Mouse (Mus musculus): ENCODE data around the gene Hspa1l. TPM values are rescaled to one million over a fixed set of nuclear protein-coding genes. Genes with fewer than 3 reads are reported as not detected.

The Hspa1l gene
- polyA plus RNA-seq, 1 experiment from 2014 or later, result 1.3 TPM

DNA sequence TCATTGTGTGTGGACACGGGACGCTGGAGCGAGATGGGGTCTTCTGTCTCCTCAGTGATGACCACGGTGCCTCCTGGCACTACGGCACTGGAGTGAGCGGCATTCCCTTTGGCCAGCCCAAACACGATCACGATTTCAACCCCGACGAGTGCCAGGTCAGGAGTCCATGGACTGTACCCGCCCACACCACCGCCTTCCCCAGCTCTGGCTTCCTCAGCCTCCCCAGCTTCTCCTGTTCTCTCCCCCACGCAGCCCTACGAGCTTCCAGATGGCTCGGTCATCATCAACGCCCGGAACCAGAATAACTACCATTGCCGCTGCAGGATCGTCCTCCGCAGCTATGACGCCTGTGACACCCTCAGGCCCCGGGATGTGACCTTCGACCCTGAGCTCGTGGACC is 38.5 kb upstream of the Hspa1l start:
- H3K9me3 ChIP-seq (ENCODE audit: control insufficient read depth, low read length), result no peaks in the 10 kb centered on the region
- no peak overlapping the region for H3K4me3 ChIP-seq (ENCODE audit: low read length)
- peaks cover 9% of the 10 kb centered on the region; the same call in 1 of the 2 replicates for H3K4me1 ChIP-seq (ENCODE audit: control insufficient read depth, insufficient read depth, low read length)
- ATAC-seq (ENCODE audit: low FRiP score, low TSS enrichment), result no peak
- H3K4me2 ChIP-seq (replicated peaks; ENCODE audit: low read depth, low read length), result no peak overlapping the region
- H3K36me3 ChIP-seq (ENCODE audit: control insufficient read depth, insufficient read depth, low read length), result peaks cover 9% of the 10 kb centered on the region; the same call in 1 of the 2 replicates
- H3K27me3 ChIP-seq (ENCODE audit: control insufficient read depth, insufficient read depth, low read length), result no peaks in the 10 kb centered on the region
- WGBS, result 66% methylated on average over 22 of the region's 24 CpGs
- no peak overlapping the region for H3K27ac ChIP-seq (ENCODE audit: low read depth, low read length)
- H3K9ac ChIP-seq (ENCODE audit: low read depth, low read length), result no peak overlapping the region

DNA sequence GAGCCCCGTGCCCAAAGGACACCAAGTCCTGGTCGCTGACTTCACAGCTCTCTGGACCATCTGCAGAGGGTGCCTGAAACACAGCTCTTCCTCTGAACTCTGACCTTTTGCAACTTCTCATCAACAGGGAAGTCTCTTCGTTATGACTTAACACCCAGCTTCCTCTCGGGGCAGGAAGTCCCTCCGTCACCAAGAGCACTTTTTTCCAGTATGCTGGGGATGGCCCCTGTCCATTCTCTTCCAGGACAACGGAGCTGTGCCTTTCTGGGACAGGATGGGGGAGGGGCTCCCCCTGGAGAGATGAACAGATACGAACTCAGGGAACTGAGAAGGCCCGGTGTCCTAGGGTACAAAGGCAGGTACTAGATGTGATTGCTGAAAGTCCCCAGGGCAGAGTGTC is 37.7 kb upstream of the Hspa1l start:
- peaks cover 9% of the 10 kb centered on the region; the same call in 1 of the 2 replicates for H3K4me1 ChIP-seq (ENCODE audit: control insufficient read depth, insufficient read depth, low read length)
- H3K27me3 ChIP-seq (ENCODE audit: control insufficient read depth, insufficient read depth, low read length), result no peaks in the 10 kb centered on the region
- no peaks in the 10 kb centered on the region for H3K9me3 ChIP-seq (ENCODE audit: control insufficient read depth, low read length)
- H3K9ac ChIP-seq (ENCODE audit: low read depth, low read length), result no peak overlapping the region
- no peak overlapping the region for H3K4me3 ChIP-seq (ENCODE audit: low read length)
- ATAC-seq (ENCODE audit: low FRiP score, low TSS enrichment), result no peak
- H3K27ac ChIP-seq (ENCODE audit: low read depth, low read length), result no peak overlapping the region
- H3K4me2 ChIP-seq (replicated peaks; ENCODE audit: low read depth, low read length), result no peak overlapping the region
- 49% methylated on average over 8 of the region's 8 CpGs for WGBS
- peaks cover 9% of the 10 kb centered on the region; the same call in 1 of the 2 replicates for H3K36me3 ChIP-seq (ENCODE audit: control insufficient read depth, insufficient read depth, low read length)

DNA sequence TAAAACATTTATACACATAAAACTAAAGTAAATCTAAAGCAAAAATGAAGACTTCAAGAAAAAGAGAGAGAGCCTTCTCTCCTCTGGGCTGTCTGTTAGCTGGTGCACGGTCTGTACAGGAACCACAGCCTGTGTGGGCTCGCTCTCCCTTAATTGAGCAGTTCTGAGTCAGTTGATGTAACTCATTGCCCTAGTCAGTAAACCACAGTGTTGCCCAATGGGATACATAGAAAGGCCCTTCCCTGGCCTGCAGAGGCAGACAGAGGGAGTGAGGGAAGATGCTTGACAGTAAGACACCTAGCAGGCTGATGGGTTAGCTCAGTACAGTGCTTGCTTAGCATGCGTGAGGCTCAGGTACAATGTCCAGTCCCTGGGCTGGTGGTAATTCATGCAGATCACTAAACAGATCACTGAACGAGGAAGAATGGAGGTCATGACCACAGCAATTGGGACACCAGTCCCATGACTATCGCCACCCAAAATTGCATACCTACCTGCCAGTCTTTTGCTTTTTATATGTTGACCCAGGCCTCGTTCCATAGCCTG is 34.5 kb upstream of the Hspa1l start:
- H3K9me3 ChIP-seq (ENCODE audit: control insufficient read depth, low read length), result no peaks in the 10 kb centered on the region
- no peak for ATAC-seq (ENCODE audit: low FRiP score, low TSS enrichment)
- H3K27ac ChIP-seq (ENCODE audit: low read depth, low read length), result no peak overlapping the region
- no peak overlapping the region for H3K4me2 ChIP-seq (replicated peaks; ENCODE audit: low read depth, low read length)
- H3K9ac ChIP-seq (ENCODE audit: low read depth, low read length), result no peak overlapping the region
- H3K4me3 ChIP-seq (ENCODE audit: low read length), result no peak overlapping the region
- peaks cover 9% of the 10 kb centered on the region; the same call in 1 of the 2 replicates for H3K36me3 ChIP-seq (ENCODE audit: control insufficient read depth, insufficient read depth, low read length)
- H3K4me1 ChIP-seq (ENCODE audit: control insufficient read depth, insufficient read depth, low read length), result 0 out of 2 replicates have a peak, but pooled peaks cover 5% of the 10 kb centered on the region
- WGBS, result 87% methylated on average over 6 of the region's 6 CpGs
- H3K27me3 ChIP-seq (ENCODE audit: control insufficient read depth, insufficient read depth, low read length), result no peaks in the 10 kb centered on the region

DNA sequence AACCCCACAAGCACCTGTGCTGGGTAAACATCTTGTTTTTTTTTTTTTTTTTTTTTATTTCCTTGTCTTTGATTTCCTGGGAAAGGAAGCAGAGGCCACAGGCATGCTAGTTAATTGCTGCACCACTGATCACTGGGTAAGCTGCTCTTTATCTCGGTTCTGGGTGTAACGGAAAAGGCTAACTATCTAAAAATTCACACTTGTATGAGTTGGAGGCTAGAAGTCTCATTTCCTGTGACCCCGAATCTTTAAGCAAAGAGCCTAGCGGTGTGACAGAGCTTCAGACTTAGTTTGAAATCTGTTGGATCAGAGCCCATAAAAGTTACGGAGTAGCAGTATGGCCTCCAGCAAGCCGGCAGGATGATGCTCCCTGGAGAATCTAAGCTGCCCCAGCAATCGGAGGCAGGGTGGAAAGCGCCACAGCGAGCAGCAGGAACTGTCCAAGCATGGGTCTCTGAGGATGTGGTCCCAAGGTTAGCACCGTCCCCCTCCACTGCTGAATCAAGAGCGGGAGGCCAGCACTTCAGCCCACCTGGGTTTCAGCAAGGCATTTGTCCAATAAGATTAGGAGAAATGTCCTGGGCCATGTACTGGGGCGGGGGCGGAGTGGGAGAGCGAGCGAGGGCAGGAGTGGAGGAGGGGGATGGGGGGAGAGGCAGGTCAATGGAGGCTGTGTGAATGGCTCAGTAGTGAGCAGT is 31.0 kb upstream of the Hspa1l start:
- Histone ChIP-seq H3K36me3 (ENCODE audit: control insufficient read depth, insufficient read depth, low read length) (no peaks in the 10 kb centered on the region), H3K27ac (ENCODE audit: low read depth, low read length) (peak overlapping the region; percentile 53; the same call in 1 of the 2 replicates), H3K4me2 (replicated peaks; ENCODE audit: low read depth, low read length) (peak overlapping the region; percentile 47), H3K4me1 (ENCODE audit: control insufficient read depth, insufficient read depth, low read length) (0 out of 2 replicates have a peak, but pooled peaks cover 5% of the 10 kb centered on the region), H3K9ac (ENCODE audit: low read depth, low read length) (peak overlapping the region; percentile 47; the same call in 1 of the 2 replicates), H3K27me3 (ENCODE audit: control insufficient read depth, insufficient read depth, low read length) (no peaks in the 10 kb centered on the region), H3K4me3 (ENCODE audit: low read length) (peak overlapping the region; percentile 22), H3K9me3 (ENCODE audit: control insufficient read depth, low read length) (no peaks in the 10 kb centered on the region)
- peak; percentile 75 for ATAC-seq (ENCODE audit: low FRiP score, low TSS enrichment)
- 5% methylated on average over 15 of the region's 15 CpGs for WGBS

DNA sequence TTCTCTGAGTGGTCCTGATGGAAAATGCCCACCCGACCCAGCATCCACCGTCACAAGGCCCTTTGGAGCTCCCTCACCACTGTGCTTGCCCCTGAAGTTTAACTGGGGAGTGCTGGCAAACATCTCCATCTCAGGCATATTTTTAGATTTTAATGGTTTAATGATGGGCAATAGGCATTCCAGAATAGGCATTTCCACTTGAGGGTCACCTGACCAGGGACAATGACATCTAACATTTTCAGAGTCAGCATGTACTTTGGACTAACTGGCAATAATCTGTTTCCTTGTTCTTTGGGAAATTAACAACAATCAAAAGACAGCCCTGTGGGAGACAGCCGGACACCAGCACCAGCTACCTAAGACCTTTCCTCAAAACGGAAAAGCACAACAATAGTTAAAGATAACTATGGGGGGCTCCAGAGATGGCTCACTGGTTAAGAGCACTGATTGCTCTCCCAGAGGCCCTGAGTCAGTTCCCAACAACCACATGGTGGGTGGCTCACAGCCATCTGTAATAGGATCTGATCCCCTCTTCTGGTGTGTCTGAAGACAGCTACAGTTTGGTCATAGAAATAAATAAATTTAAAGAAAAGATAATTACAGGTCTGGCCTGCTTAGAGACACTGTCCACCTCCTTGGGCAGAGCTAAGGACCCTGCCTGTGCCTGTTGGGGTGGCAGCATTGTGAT is 29.2 kb upstream of the Hspa1l start:
- ATAC-seq (ENCODE audit: low FRiP score, low TSS enrichment), result no peak
- H3K36me3 ChIP-seq (ENCODE audit: control insufficient read depth, insufficient read depth, low read length), result no peaks in the 10 kb centered on the region
- 78% methylated on average over 4 of the region's 4 CpGs for WGBS
- no peak overlapping the region for H3K27ac ChIP-seq (ENCODE audit: low read depth, low read length)
- H3K4me2 ChIP-seq (replicated peaks; ENCODE audit: low read depth, low read length), result no peak overlapping the region
- no peak overlapping the region for H3K9ac ChIP-seq (ENCODE audit: low read depth, low read length)
- no peaks in the 10 kb centered on the region for H3K27me3 ChIP-seq (ENCODE audit: control insufficient read depth, insufficient read depth, low read length)
- H3K4me3 ChIP-seq (ENCODE audit: low read length), result no peak overlapping the region
- H3K9me3 ChIP-seq (ENCODE audit: control insufficient read depth, low read length), result no peaks in the 10 kb centered on the region
- H3K4me1 ChIP-seq (ENCODE audit: control insufficient read depth, insufficient read depth, low read length), result 0 out of 2 replicates have a peak, but pooled peaks cover 5% of the 10 kb centered on the region

DNA sequence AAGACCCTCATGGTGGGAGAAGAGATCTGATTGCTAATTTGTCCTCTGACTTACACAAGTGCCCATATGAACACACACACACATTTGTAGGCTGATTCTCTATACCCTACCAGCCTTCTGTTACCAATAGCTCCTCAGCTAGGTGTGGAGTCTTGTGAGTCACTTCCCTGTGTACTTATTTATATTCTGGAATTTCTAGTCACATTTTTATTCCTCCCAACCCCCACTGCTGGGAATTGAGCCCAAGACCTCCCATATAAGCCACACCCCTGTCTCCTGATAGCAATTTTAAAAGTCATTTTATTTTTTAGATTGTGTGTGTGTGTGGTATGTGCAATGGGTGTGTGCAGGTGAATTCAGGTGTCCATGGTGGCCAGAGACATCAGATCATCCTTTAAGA is 28.1 kb upstream of the Hspa1l start:
- Histone ChIP-seq H3K27me3 (ENCODE audit: control insufficient read depth, insufficient read depth, low read length) (no peaks in the 10 kb centered on the region), H3K9me3 (ENCODE audit: control insufficient read depth, low read length) (no peaks in the 10 kb centered on the region), H3K4me3 (ENCODE audit: low read length) (no peak overlapping the region), H3K4me2 (replicated peaks; ENCODE audit: low read depth, low read length) (no peak overlapping the region), H3K4me1 (ENCODE audit: control insufficient read depth, insufficient read depth, low read length) (0 out of 2 replicates have a peak, but pooled peaks cover 5% of the 10 kb centered on the region), H3K27ac (ENCODE audit: low read depth, low read length) (no peak overlapping the region), H3K36me3 (ENCODE audit: control insufficient read depth, insufficient read depth, low read length) (peaks cover under 1% of the 10 kb centered on the region; the same call in 1 of the 2 replicates), H3K9ac (ENCODE audit: low read depth, low read length) (no peak overlapping the region)
- no peak for ATAC-seq (ENCODE audit: low FRiP score, low TSS enrichment)

DNA sequence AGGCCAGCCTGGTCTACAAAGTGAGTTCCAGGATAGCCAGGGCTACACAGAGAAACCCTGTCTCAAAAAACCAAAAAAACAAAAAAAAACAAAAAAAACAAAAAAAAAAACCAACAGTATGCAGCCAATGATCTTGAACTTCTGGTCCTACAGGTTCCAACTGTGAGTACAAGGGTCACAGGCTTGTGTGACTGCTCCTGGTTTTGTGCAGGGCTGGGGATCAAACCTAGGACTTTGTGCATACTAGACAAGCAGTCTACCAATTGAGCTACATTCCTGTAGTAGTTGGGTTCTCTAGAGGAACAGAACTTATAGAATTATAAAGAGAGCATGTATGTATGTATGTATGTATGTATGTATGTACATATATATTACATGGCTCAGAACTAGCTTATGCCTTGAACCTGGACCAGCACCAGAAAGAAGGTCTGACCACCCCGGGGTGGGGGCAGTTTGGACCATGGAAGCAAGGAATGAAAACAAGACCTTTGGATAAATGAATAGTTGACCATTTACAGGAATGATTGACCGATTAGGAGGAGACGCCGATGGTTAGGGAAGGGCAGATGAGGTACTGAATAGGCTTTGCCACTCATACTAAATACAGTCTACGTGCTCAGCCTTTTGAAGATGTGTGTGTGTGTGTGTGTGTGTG is 25.9 kb upstream of the Hspa1l start:
- no peak overlapping the region for H3K4me2 ChIP-seq (replicated peaks; ENCODE audit: low read depth, low read length)
- 0 out of 2 replicates have a peak, but pooled peaks cover 14% of the 10 kb centered on the region for H3K4me1 ChIP-seq (ENCODE audit: control insufficient read depth, insufficient read depth, low read length)
- no peak for ATAC-seq (ENCODE audit: low FRiP score, low TSS enrichment)
- H3K36me3 ChIP-seq (ENCODE audit: control insufficient read depth, insufficient read depth, low read length), result peaks cover 22% of the 10 kb centered on the region
- no peak overlapping the region for H3K4me3 ChIP-seq (ENCODE audit: low read length)
- H3K27me3 ChIP-seq (ENCODE audit: control insufficient read depth, insufficient read depth, low read length), result no peaks in the 10 kb centered on the region
- 86% methylated on average over 5 of the region's 5 CpGs for WGBS
- H3K9me3 ChIP-seq (ENCODE audit: control insufficient read depth, low read length), result no peaks in the 10 kb centered on the region
- H3K9ac ChIP-seq (ENCODE audit: low read depth, low read length), result no peak overlapping the region
- H3K27ac ChIP-seq (ENCODE audit: low read depth, low read length), result no peak overlapping the region

DNA sequence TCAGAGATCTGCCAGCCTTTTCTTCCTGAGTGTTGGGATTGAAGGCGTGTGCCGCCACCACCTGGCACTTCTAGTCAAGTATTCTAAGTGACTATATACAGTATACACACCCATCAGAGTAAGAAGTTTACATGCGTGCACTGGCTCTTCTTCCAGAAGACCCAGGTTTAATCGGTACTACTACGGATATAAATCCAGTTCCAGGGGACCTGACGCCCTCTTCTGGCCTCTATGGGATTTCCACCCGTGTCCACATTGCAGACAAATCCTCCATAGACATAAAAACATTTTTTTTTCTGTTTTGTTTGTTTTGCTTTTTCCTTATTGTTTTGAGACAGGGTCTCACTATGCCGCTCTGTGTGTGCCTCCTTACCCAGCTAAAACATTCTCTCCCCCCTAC is 24.9 kb upstream of the Hspa1l start:
- Histone ChIP-seq H3K4me2 (replicated peaks; ENCODE audit: low read depth, low read length) (no peak overlapping the region), H3K36me3 (ENCODE audit: control insufficient read depth, insufficient read depth, low read length) (peaks cover 22% of the 10 kb centered on the region), H3K4me1 (ENCODE audit: control insufficient read depth, insufficient read depth, low read length) (0 out of 2 replicates have a peak, but pooled peaks cover 11% of the 10 kb centered on the region), H3K9ac (ENCODE audit: low read depth, low read length) (no peak overlapping the region), H3K27ac (ENCODE audit: low read depth, low read length) (no peak overlapping the region), H3K9me3 (ENCODE audit: control insufficient read depth, low read length) (no peaks in the 10 kb centered on the region), H3K27me3 (ENCODE audit: control insufficient read depth, insufficient read depth, low read length) (no peaks in the 10 kb centered on the region), H3K4me3 (ENCODE audit: low read length) (no peak overlapping the region)
- WGBS, result 31% methylated on average over 8 of the region's 8 CpGs
- no peak for ATAC-seq (ENCODE audit: low FRiP score, low TSS enrichment)
